ENCODE assay signal across 19 mouse cellular contexts in the genomic region with DNA sequence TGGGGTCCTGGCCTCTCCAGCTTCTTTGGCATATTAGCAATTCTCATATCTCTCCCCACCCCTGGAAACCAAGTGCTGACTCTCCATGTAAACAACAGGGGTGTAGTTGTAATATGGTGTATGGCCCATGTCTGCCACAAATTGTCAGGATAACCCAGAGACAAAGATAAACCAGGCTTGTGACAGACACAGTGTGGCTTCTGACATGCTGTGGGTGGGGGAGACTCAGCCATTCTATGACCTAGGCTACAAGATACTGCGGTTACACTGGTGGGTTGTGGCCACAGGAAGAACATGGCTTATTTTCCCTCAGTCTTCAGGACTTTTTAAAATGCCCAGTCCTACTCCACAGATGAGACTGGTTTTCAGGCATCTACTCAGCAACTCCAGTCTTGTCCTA.
"Had no signal": no experiment of that assay in that cellular context is flagged by ENCODE, and none has a peak within 500 bp of the region (broad histone marks: within the 10 kb centered on the region; RNA-seq: fewer than 3 reads in every experiment).

No protein-coding gene starts in this region.

- H3K4me2 ChIP-seq: intestine, embryonic 15.5 days; kidney, embryonic 15.5 days; limb, embryonic 13.5 days; lung, embryonic 14.5 days; midbrain, embryonic 11.5 days; stomach, embryonic 15.5 days had no signal

- H3K27me3 ChIP-seq: intestine, embryonic 15.5 days; stomach, embryonic 15.5 days had no signal

- H3K9me3 ChIP-seq: intestine, embryonic 15.5 days; kidney, embryonic 15.5 days; limb, embryonic 10.5 days; limb, embryonic 13.5 days; stomach, embryonic 15.5 days had no signal

- H3K4me3 ChIP-seq: intestine, embryonic 15.5 days; kidney, embryonic 15.5 days; left cerebral cortex, adult 2 months; limb, embryonic 10.5 days; limb, embryonic 13.5 days; megakaryocyte, embryonic 14.5 days; stomach, embryonic 15.5 days had no signal

- H3K9ac ChIP-seq: intestine, embryonic 15.5 days; kidney, embryonic 15.5 days; limb, embryonic 13.5 days; lung, embryonic 14.5 days; stomach, embryonic 15.5 days had no signal

- H3K27ac ChIP-seq: intestine, embryonic 15.5 days; kidney, embryonic 15.5 days; left cerebral cortex, adult 2 months; limb, embryonic 10.5 days; limb, embryonic 13.5 days; macrophage; stomach, embryonic 15.5 days had no signal

- ATAC-seq: intestine, embryonic 15.5 days; lung, postnatal 0 days had no signal

- H3K4me1 ChIP-seq: intestine, embryonic 15.5 days; kidney, embryonic 15.5 days; limb, embryonic 13.5 days; stomach, embryonic 15.5 days had no signal

- DNase-seq: kidney, adult 11 months; kidney, adult 8-10 months; kidney, postnatal 10 days; kidney, postnatal 36 days; layer of hippocampus, postnatal 36 days; lung, embryonic 14.5 days; midbrain, embryonic 14.5 days; right cerebral cortex, postnatal 4 days; thymus, postnatal 36 days had no signal

- H3K36me3 ChIP-seq: intestine, embryonic 15.5 days; kidney, embryonic 15.5 days; limb, embryonic 10.5 days; limb, embryonic 13.5 days; stomach, embryonic 15.5 days had no signal
